ENCODE assay signal across 9 mouse cellular contexts in genomic region chr1:21962896-21963864, GRCm38 (mm10). TPM values are rescaled to one million over a fixed set of nuclear protein-coding genes. Genes with fewer than 3 reads are reported as not detected.
DNase-seq lines count a peak whose midpoint lies in the region; ATAC-seq lines count a peak whose summit lies in the region.
"Had no signal": no experiment of that assay in that cellular context is flagged by ENCODE, and none has a peak within 500 bp of the region (broad histone marks: within the 10 kb centered on the region; RNA-seq: fewer than 3 reads in every experiment).

No protein-coding gene starts in this region.

- peak overlapping the region; percentile 88 for H3K4me3 ChIP-seq in heart, embryonic 10.5 days
- H3K4me3 ChIP-seq in heart, embryonic 13.5 days = peak overlapping the region; percentile 85
- H3K4me3 ChIP-seq in neural tube, embryonic 15.5 days (replicated peaks) = no peak overlapping the region
- H3K4me3 ChIP-seq in midbrain, embryonic 16.5 days (ENCODE audit: low read depth, low read length) = no peak overlapping the region

- no peaks in the 10 kb centered on the region for H3K36me3 ChIP-seq in heart, embryonic 10.5 days
- H3K36me3 ChIP-seq in heart, embryonic 13.5 days = no peaks in the 10 kb centered on the region
- no peaks in the 10 kb centered on the region for H3K36me3 ChIP-seq in neural tube, embryonic 15.5 days
- no peaks in the 10 kb centered on the region for H3K36me3 ChIP-seq in midbrain, embryonic 16.5 days (ENCODE audit: control insufficient read depth, insufficient read depth, low read length)
- H3K36me3 ChIP-seq: embryonic facial prominence, embryonic 15.5 days had no signal

- WGBS in heart, embryonic 10.5 days = 20% methylated on average over 16 of the region's 16 CpGs
- 13% methylated on average over 16 of the region's 16 CpGs for WGBS in heart, embryonic 13.5 days
- 61% methylated on average over 16 of the region's 16 CpGs for WGBS in neural tube, embryonic 15.5 days
- WGBS in midbrain, embryonic 16.5 days = 55% methylated on average over 16 of the region's 16 CpGs

- peak overlapping the region; percentile 96 for H3K27ac ChIP-seq in heart, embryonic 10.5 days
- H3K27ac ChIP-seq in heart, embryonic 13.5 days (replicated peaks) = peak overlapping the region; percentile 92
- no peak overlapping the region for H3K27ac ChIP-seq in neural tube, embryonic 15.5 days (replicated peaks)
- H3K27ac ChIP-seq in midbrain, embryonic 16.5 days (ENCODE audit: low read length) = no peak overlapping the region
- H3K27ac ChIP-seq: embryonic facial prominence, embryonic 15.5 days had no signal

- DNase-seq in heart, embryonic 10.5 days (ENCODE audit: low spot score) = peak; percentile 76
- DNase-seq in heart, adult 9 months (ENCODE audit: low spot score in 2 of 2) = no peak
- DNase-seq in A20 (ENCODE audit: low read depth, low spot score) = peak; percentile 87
- no peak for DNase-seq in urinary bladder, postnatal 4 days (ENCODE audit: low spot score in 2 of 2)
- DNase-seq in c-Kit-positive CD71-positive TER-119-positive erythroid progenitor cells, embryonic 14.5 days (ENCODE audit: low spot score) = no peak

- peaks cover 26% of the 10 kb centered on the region for H3K4me1 ChIP-seq in heart, embryonic 10.5 days
- peaks cover 27% of the 10 kb centered on the region for H3K4me1 ChIP-seq in heart, embryonic 13.5 days
- H3K4me1 ChIP-seq in neural tube, embryonic 15.5 days = peaks cover 20% of the 10 kb centered on the region
- peaks cover 9% of the 10 kb centered on the region for H3K4me1 ChIP-seq in midbrain, embryonic 16.5 days (ENCODE audit: control insufficient read depth, insufficient read depth, low read length)

- peak; percentile 34; the same call in 1 of the 2 replicates for ATAC-seq in heart, embryonic 13.5 days (ENCODE audit: extremely low read depth, insufficient number of reproducible peaks, low FRiP score, low TSS enrichment)
- no peak for ATAC-seq in neural tube, embryonic 15.5 days (ENCODE audit: low FRiP score)
- no peak for ATAC-seq in midbrain, embryonic 16.5 days

- peak overlapping the region; percentile 90 for H3K4me2 ChIP-seq in heart, embryonic 13.5 days
- peak overlapping the region; percentile 96; the same call in 1 of the 2 replicates for H3K4me2 ChIP-seq in neural tube, embryonic 15.5 days
- H3K4me2 ChIP-seq in midbrain, embryonic 16.5 days (ENCODE audit: low read length) = no peak overlapping the region

- no peaks in the 10 kb centered on the region for H3K27me3 ChIP-seq in heart, embryonic 10.5 days (ENCODE audit: insufficient read depth, poor library complexity, severe bottlenecking)
- no peaks in the 10 kb centered on the region for H3K27me3 ChIP-seq in heart, embryonic 13.5 days (replicated peaks)
- peaks cover 10% of the 10 kb centered on the region; the same call in 1 of the 2 replicates for H3K27me3 ChIP-seq in neural tube, embryonic 15.5 days (replicated peaks)
- no peaks in the 10 kb centered on the region for H3K27me3 ChIP-seq in midbrain, embryonic 16.5 days (ENCODE audit: control insufficient read depth, insufficient read depth, low read depth, low read length)
- H3K27me3 ChIP-seq: embryonic facial prominence, embryonic 15.5 days had no signal

- H3K9ac ChIP-seq in heart, embryonic 13.5 days = peak overlapping the region; percentile 37
- no peak overlapping the region for H3K9ac ChIP-seq in neural tube, embryonic 15.5 days (replicated peaks)
- H3K9ac ChIP-seq in midbrain, embryonic 16.5 days (ENCODE audit: low read depth, low read length) = no peak overlapping the region
- H3K9ac ChIP-seq: embryonic facial prominence, embryonic 15.5 days had no signal

- H3K9me3 ChIP-seq in heart, embryonic 10.5 days = no peaks in the 10 kb centered on the region
- no peaks in the 10 kb centered on the region for H3K9me3 ChIP-seq in heart, embryonic 13.5 days
- no peaks in the 10 kb centered on the region for H3K9me3 ChIP-seq in neural tube, embryonic 15.5 days (replicated peaks)
- no peaks in the 10 kb centered on the region for H3K9me3 ChIP-seq in midbrain, embryonic 16.5 days (replicated peaks; ENCODE audit: control insufficient read depth, low read length, poor library complexity, severe bottlenecking)
- H3K9me3 ChIP-seq: embryonic facial prominence, embryonic 15.5 days had no signal

RNA-seq across cellular contexts. Expression of gene Kcnq5, which starts 1.4 kb away (rescaled TPM):
- polyA plus RNA-seq in heart, embryonic 10.5 days (2016; fragmentation: Nextera tagmentation; extraction: Ambion mirVana) = 6.3 and 7.2 TPM in 2 replicates
- polyA plus RNA-seq in heart, embryonic 13.5 days (2015; fragmentation: Nextera tagmentation; extraction: Ambion mirVana) = 3.9 and 4.1 TPM in 2 replicates
- polyA plus RNA-seq in neural tube, embryonic 15.5 days (2015; fragmentation: Nextera tagmentation; extraction: Ambion mirVana) = 2.0 and 2.3 TPM in 2 replicates
- polyA plus RNA-seq in midbrain, embryonic 16.5 days (2015; fragmentation: Nextera tagmentation; extraction: Ambion mirVana) = 1.5 and 2.4 TPM in 2 replicates

Comparison
In these comparisons a context has a peak if more than half of its experiments do, and no peak if none do; other contexts are left out.
1. DNase-seq: peak in heart, embryonic 10.5 days (single experiment) and A20 (single experiment); none in heart, adult 9 months (0 of 2), urinary bladder, postnatal 4 days (0 of 2) and c-Kit-positive CD71-positive TER-119-positive erythroid progenitor cells, embryonic 14.5 days (single experiment).
2. H3K27ac ChIP-seq: peak in heart, embryonic 10.5 days (single experiment) and heart, embryonic 13.5 days (single experiment); none in neural tube, embryonic 15.5 days (single experiment) and midbrain, embryonic 16.5 days (single experiment).
3. H3K4me3 ChIP-seq: peak in heart, embryonic 10.5 days (single experiment) and heart, embryonic 13.5 days (single experiment); none in neural tube, embryonic 15.5 days (single experiment) and midbrain, embryonic 16.5 days (single experiment).